Mouse (Mus musculus) cortical plate, adult 2 months (tissue): ENCODE results near the gene Gpr180. TPM values are rescaled to one million over a fixed set of nuclear protein-coding genes. Genes with fewer than 3 reads are reported as not detected.
A peak's percentile ranks its signal among the peaks of the same experiment; 100 is the strongest.

Source experiments
- H3K27ac ChIP-seq: fragments of 200-500 bp; 2 replicates; pipeline ENCODE4 v1.5.1; 2012; ENCODE audit warnings: low read length, control low read depth, inconsistent platforms; ENCODE audit not compliant: insufficient read depth
- H3K4me1 ChIP-seq: fragments of 200-500 bp; 2 replicates; pipeline ENCODE4 v1.6.1; 2011; ENCODE audit warnings: low read length; ENCODE audit not compliant: control insufficient read depth, insufficient read depth
- H3K4me3 ChIP-seq: fragments of 200-500 bp; 2 replicates; pipeline ENCODE4 v1.5.1; 2011; ENCODE audit warnings: mild to moderate bottlenecking, low read length, control low read depth; ENCODE audit not compliant: insufficient read depth
- CTCF ChIP-seq: fragments of 200-500 bp; IDR thresholded peaks from 2 replicates; pipeline ENCODE4 v1.5.1; 2011; ENCODE audit warnings: mild to moderate bottlenecking, control low read depth, low read length; ENCODE audit not compliant: insufficient read depth; ENCODE audit errors: extremely low read depth
- POLR2A ChIP-seq: fragments of 200-500 bp; IDR thresholded peaks from 2 replicates; pipeline ENCODE4 v1.6.1; 2011; ENCODE audit warnings: mild to moderate bottlenecking, low read length, control low read depth; ENCODE audit not compliant: insufficient read depth; ENCODE audit errors: extremely low read depth
- polyA plus RNA-seq: library from polyadenylated mRNA; depleted of rRNA; stranded (reverse); fragments of >200 nt; gene quantifications from 2 replicates; pipeline ENCODE4 v1.2.3, GENCODE M21; 2012; rRNA removed

The Gpr180 gene
- polyA plus RNA-seq, 1 experiment = 33.0 TPM

DNA sequence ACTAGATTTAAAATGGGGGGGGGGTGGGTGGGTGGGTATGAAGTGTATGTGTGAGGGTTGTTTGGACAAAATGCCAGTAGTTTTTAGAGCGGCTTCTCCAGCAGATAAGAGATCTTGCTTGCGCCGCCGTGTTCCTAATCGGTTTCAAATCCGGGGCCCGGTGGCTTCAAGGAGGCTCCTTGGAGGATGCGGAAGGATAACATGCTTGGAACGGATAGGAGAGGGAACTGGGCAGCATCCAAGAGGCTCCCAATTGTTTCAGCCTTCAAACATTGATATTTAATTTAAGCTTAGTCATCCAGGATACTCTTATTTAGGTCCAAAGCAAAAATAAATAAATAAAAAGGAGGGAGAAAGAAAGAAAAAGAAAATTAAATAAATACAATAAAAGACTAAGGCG is 56.7 kb downstream of the Gpr180 start:
- no peak overlapping the region for H3K27ac ChIP-seq
- H3K4me3 ChIP-seq = no peak overlapping the region
- H3K4me1 ChIP-seq = no peaks in the 10 kb centered on the region
- no peak for TF ChIP-seq POLR2A
- TF ChIP-seq CTCF = no peak

DNA sequence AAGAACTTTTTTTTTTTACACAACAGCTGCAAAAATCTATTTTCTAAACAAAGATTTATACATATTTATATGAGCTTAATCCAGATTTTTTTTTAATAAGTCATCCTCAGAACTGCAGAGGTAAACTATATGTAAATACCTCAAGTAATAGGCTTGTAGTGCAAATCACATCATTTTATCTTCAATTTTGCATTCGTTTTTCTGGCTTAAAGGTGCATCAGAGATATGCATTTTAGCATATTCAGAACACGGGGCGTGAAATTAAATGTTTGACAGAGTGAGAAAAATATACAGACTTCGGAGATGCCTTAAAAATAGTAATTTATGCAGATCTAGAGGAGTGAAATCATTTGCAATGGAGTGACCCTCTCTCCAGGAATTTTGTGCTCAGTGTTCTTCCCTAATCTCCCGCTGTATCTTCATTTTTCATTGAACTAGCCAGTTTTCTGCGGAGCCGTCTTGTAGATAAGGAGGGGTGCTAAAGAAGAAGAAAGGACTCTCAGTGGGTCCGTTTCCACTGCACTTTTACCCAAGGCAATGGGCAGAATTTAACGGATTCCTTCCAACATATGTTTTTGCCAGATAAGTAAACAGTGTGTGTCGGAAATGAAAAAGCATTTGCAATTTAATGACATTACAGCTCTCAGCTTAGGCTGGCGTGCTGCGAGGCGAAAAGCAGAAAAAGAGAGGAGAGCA is 57.4 kb downstream of the Gpr180 start:
- Histone ChIP-seq H3K27ac (no peak overlapping the region), H3K4me1 (no peaks in the 10 kb centered on the region), H3K4me3 (no peak overlapping the region)
- TF ChIP-seq POLR2A = no peak
- TF ChIP-seq CTCF = no peak

DNA sequence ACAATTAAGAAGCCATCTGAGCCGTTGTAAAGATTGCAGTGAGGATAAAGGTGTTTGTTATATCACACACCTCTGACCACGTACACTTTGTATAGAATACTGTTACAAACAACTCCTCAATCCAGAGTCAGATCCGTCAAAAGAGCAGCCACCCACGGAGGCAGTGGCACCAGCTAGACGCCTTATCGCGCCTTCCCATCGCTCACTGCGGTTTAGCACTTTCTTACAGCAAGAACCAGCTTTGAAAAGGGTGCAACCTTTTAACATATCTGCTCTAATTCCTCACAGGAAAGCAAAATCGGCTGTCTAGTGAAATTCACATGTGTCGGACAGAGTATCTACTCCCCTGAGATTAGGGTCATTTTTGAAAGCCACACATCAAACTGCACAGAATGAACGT is 60.1 kb downstream of the Gpr180 start:
- H3K27ac ChIP-seq = no peak overlapping the region
- H3K4me1 ChIP-seq = no peaks in the 10 kb centered on the region
- TF ChIP-seq POLR2A = no peak
- H3K4me3 ChIP-seq = no peak overlapping the region

DNA sequence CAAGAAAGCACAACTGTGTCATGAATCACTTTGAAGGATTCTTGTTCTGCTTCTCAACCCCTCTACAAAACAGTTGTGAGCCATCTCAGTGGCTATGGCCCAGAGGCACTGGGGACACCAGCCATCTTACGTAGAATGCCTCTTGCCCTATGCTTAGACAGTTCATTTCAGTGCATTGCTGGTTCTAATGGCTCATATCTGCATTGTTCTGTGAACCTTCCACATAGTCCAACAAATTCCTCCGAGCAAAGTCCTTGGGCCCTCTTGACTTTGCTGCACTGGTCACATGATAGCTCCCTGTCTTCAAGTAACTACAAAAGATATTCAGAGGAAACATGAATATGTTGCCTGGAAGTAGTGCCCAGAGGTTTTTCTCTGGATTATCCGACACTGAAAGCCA is 63.8 kb downstream of the Gpr180 start:
- H3K4me3 ChIP-seq = no peak overlapping the region
- TF ChIP-seq CTCF = no peak
- no peak for TF ChIP-seq POLR2A
- H3K4me1 ChIP-seq = no peaks in the 10 kb centered on the region
- no peak overlapping the region for H3K27ac ChIP-seq

DNA sequence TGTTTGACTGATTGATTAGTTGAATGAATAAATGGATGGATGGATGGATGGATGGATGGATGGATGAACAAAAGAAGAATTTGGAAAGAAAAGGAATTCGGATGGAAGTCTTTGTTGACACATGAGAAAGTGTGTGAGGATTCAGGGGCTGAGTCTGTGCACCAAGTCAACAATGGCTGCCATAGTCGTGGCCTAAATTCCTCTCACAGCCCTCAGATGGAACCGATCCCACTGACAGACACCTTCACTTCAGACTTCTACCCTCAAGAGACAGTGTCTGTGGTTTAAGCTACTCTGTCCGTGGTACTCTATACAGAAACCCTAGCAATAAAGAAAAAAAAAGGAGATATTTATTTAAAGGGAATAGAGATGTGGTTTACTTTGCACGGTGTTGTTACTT is 65.0 kb downstream of the Gpr180 start:
- no peaks in the 10 kb centered on the region for H3K4me1 ChIP-seq
- TF ChIP-seq CTCF (no peak), POLR2A (no peak)
- no peak overlapping the region for H3K4me3 ChIP-seq
- no peak overlapping the region for H3K27ac ChIP-seq

DNA sequence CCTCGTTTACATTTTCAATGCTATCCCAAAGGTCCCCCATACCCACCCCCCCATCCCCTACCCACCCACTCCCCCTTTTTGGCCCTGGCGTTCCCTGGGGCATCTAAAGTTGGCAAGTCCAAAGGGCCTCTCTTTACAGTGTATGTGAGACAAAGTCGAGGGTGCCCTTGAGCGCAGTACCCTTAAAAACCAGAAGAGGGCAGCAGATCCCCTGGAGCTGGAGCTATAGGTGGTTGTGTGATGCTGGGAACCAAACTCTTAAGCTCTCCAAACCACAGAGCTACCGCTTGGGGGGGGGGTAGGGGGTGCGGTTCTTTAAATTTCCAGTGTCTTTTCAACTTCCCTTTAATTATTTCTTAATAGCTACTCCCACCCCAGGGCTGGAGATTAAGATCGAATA is 66.1 kb downstream of the Gpr180 start:
- H3K4me1 ChIP-seq = no peaks in the 10 kb centered on the region

DNA sequence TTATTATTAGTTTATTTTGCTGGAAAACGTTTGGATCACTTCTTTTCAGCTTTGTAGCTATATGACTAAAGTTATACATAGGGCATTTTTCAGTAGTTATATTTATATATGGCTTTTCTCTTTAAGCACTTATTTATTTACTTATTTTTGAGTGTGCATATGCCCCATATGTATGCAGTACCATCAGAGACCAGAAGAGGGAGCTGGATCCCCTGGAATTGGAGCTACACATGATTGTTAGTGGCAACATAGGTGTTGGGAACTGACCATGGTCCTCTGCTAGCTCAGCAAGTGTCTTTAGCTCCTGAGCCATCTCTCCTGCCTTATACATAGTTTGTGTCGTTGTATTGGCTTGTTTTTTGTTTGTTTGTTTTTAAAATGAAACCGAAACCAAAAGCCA is 70.4 kb downstream of the Gpr180 start:
- TF ChIP-seq CTCF (no peak), POLR2A (no peak)
- H3K27ac ChIP-seq = no peak overlapping the region
- no peak overlapping the region for H3K4me3 ChIP-seq
- no peaks in the 10 kb centered on the region for H3K4me1 ChIP-seq

More for the DNA sequence above, 66.1 kb downstream of the Gpr180 start:
- TF ChIP-seq CTCF (no peak), POLR2A (no peak)
- Histone ChIP-seq H3K27ac (no peak overlapping the region), H3K4me3 (no peak overlapping the region)

DNA sequence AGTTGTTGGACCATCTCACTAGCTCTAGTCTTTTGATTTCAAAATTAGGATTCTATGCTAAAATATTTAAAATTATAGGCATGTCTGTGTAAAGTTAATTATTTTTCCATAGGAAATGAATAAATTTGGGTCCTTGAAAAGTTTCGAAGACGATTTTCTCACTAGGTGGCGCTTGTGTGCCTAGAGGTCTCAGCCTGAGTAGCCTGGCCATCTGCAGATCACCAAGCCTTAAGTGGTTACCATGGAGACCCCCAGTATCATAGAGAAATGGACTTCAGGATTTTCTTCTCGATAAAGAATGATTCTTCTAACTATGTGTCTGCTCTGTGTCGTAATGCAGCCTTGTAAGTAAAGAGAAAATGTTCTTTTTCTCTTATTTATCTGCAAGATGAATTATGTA is 72.7 kb downstream of the Gpr180 start:
- H3K4me3 ChIP-seq = no peak overlapping the region
- no peaks in the 10 kb centered on the region for H3K4me1 ChIP-seq
- TF ChIP-seq CTCF (peak; percentile 57), POLR2A (no peak)
- no peak overlapping the region for H3K27ac ChIP-seq

DNA sequence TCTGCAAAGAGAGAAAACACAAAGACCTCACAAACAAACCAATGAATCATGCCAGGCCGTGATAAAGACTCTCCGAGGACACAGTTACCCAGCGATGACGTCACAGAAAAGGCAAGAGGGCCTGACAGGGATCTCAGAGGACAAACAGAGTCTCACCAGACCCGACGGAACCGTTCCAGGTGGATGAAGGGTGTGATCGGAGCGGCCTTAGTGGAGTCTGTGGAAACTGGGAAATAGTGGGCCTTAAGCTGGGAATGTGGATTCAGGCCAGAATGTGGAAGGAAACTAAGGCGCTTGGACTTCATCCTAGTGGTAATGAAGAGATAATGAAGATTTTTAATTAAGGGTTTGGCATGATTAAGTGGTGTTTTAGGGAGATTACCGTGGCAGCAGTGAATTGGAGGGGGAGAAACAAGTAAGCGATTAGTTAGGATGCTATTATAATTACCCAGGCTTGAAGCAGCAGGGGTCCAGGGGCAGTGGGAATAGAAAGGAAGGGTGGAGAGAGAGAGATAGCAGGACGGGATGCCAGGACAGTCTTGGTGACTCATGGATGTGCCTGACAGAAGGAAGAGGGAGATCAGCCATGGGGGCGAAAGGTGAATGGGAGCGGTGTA is 75.3 kb downstream of the Gpr180 start:
- no peak for TF ChIP-seq POLR2A
- TF ChIP-seq CTCF = no peak
- Histone ChIP-seq H3K27ac (no peak overlapping the region), H3K4me3 (no peak overlapping the region), H3K4me1 (no peaks in the 10 kb centered on the region)

Other genes starting within 250 kb of the Gpr180 start
- gene Dct, start 84.9 kb upstream of the Gpr180 start, polyA plus RNA-seq = 0.63 and 0.72 TPM in 2 replicates
- gene Tgds, start 4.4 kb upstream of the Gpr180 start, polyA plus RNA-seq = 7.9 and 8.3 TPM in 2 replicates
- gene Sox21, start 99.9 kb downstream of the Gpr180 start, polyA plus RNA-seq = 8.5 and 9.6 TPM in 2 replicates
- gene Gm9376, start 129.8 kb downstream of the Gpr180 start, polyA plus RNA-seq = not detected in 2 replicates